Mouse (Mus musculus): ENCODE measurements at regions not wholly inside any gene's neighbourhood (a gene's known extent, or its start where the extent isn't known, plus 50 kb on each side); places are given as distances from the start of the nearest gene placed in this dataset.

DNA sequence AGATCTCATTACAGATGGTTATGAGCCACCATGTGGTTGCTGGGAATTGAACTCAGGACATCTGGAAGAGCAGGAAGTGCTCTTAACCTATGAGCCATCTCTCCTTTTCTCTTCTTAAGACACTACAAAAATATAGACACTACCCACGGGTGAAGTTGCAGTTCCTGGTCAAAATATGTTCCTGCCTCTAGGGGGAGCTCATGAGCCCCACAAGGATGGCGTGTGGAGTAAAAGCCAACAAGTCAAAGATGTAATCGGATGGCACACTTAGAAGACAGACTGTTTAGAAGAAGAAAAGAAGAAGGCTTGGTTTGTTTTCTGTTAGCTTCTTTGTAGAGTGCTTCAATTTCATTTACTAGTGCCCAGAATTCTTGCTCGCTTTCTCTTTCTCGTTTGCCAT lies 161.7 kb downstream of the Minar1 start:
- Histone ChIP-seq H3K27ac (ENCODE audit: low read depth, low read length) (no peak overlapping the region), H3K4me1 (replicated peaks; ENCODE audit: control insufficient read depth, insufficient read depth, low read length) (no peaks in the 10 kb centered on the region), H3K4me3 (ENCODE audit: low read depth, low read length) (no peak overlapping the region), H3K9ac (ENCODE audit: low read depth, low read length) (no peak overlapping the region), H3K4me2 (replicated peaks; ENCODE audit: low read depth, low read length) (no peak overlapping the region), H3K27me3 (ENCODE audit: control insufficient read depth, insufficient read depth, low read length) (no peaks in the 10 kb centered on the region), H3K36me3 (ENCODE audit: control insufficient read depth, insufficient read depth, low read length) (no peaks in the 10 kb centered on the region), H3K9me3 (ENCODE audit: control insufficient read depth, low read length) (no peaks in the 10 kb centered on the region)
- peak; percentile 67 for DNase-seq (ENCODE audit: low spot score)
- 44% methylated on average over 5 of the region's 5 CpGs for WGBS
- ATAC-seq (ENCODE audit: low FRiP score), result no peak

GRCm38 (mm10) chr9:89456666-89457065 lies 166.3 kb downstream of the Minar1 start:
- no peak for DNase-seq (ENCODE audit: low spot score)
- 79% methylated on average over 3 of the region's 3 CpGs for WGBS

DNA sequence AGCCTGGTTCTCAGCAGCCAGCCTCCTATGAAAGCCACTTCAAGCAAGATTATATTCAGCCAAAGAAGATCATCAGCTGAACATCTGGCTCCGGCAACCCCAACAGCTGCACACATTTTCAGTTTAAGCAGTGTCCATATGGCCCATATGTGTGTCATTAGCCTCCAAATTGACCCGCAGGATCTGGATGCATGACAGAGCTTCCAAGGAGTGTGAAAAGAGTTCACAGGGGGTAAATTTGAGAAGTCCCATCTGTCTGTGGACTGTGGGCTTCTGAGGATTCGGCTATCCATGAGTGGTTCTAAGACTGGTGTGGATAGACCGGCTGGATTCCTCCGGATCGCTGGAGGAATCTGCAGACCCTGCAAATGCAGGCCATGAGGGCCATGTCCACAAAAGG lies 173.3 kb downstream of the Minar1 start:
- 77% methylated on average over 6 of the region's 6 CpGs for WGBS

More at GRCm38 (mm10) chr9:89456666-89457065, 166.3 kb downstream of the Minar1 start:
- Histone ChIP-seq H3K36me3 (ENCODE audit: control insufficient read depth, insufficient read depth, low read length) (no peaks in the 10 kb centered on the region), H3K4me1 (replicated peaks; ENCODE audit: control insufficient read depth, insufficient read depth, low read length) (no peaks in the 10 kb centered on the region), H3K27me3 (ENCODE audit: control insufficient read depth, insufficient read depth, low read length) (no peaks in the 10 kb centered on the region), H3K27ac (ENCODE audit: low read depth, low read length) (no peak overlapping the region), H3K4me2 (replicated peaks; ENCODE audit: low read depth, low read length) (no peak overlapping the region), H3K4me3 (ENCODE audit: low read depth, low read length) (no peak overlapping the region), H3K9ac (ENCODE audit: low read depth, low read length) (no peak overlapping the region), H3K9me3 (ENCODE audit: control insufficient read depth, low read length) (no peaks in the 10 kb centered on the region)
- ATAC-seq (ENCODE audit: low FRiP score), result no peak

More for the DNA sequence above, 173.3 kb downstream of the Minar1 start:
- no peaks in the 10 kb centered on the region for H3K36me3 ChIP-seq (ENCODE audit: control insufficient read depth, insufficient read depth, low read length)
- H3K4me3 ChIP-seq (ENCODE audit: low read depth, low read length), result no peak overlapping the region
- no peaks in the 10 kb centered on the region for H3K27me3 ChIP-seq (ENCODE audit: control insufficient read depth, insufficient read depth, low read length)
- H3K9ac ChIP-seq (ENCODE audit: low read depth, low read length), result no peak overlapping the region
- H3K4me1 ChIP-seq (replicated peaks; ENCODE audit: control insufficient read depth, insufficient read depth, low read length), result no peaks in the 10 kb centered on the region
- ATAC-seq (ENCODE audit: low FRiP score) (no peak), DNase-seq (ENCODE audit: low spot score) (peak; percentile 1)
- H3K27ac ChIP-seq (ENCODE audit: low read depth, low read length), result no peak overlapping the region
- no peak overlapping the region for H3K4me2 ChIP-seq (replicated peaks; ENCODE audit: low read depth, low read length)
- H3K9me3 ChIP-seq (ENCODE audit: control insufficient read depth, low read length), result no peaks in the 10 kb centered on the region

Measured in hindbrain, embryonic 11.5 days (tissue).